Mouse (Mus musculus) lung, adult 2 months (tissue): ENCODE measurements at regions not wholly inside any gene's neighbourhood (a gene's known extent, or its start where the extent isn't known, plus 50 kb on each side); places are given as distances from the start of the nearest gene placed in this dataset.

Source experiments
- DNase-seq: peaks from one replicate; pipeline ENCODE4 v3.0.0; 2022
- H3K4me1 ChIP-seq: fragments of 200-500 bp; 2 replicates; pipeline ENCODE4 v1.6.1; 2011; ENCODE audit warnings: low read length; ENCODE audit not compliant: control insufficient read depth, insufficient read depth
- H3K4me3 ChIP-seq: fragments of 200-500 bp; replicated peaks from 2 replicates; pipeline ENCODE3; 2011; ENCODE audit warnings: low read depth, mild to moderate bottlenecking, control low read depth, low read length; ENCODE audit errors: extremely low read depth
- CTCF ChIP-seq: fragments of 200-500 bp; IDR thresholded peaks from 2 replicates; pipeline ENCODE4 v1.5.1; 2011; ENCODE audit warnings: mild to moderate bottlenecking, low read length, control low read depth; ENCODE audit not compliant: insufficient read depth
- POLR2A ChIP-seq: fragments of 200-500 bp; IDR thresholded peaks from 2 replicates; pipeline ENCODE4 v1.6.1; 2011; ENCODE audit warnings: low read depth, mild to moderate bottlenecking, control low read depth, low read length, borderline replicate concordance; ENCODE audit errors: extremely low read depth
- WGBS: fragments of 180-500 bp; shearing (Covaris S2); methylation state at CpG from one replicate; pipeline ENCODE4 v1.1.7; 2018; 5-methylcytosine and 5-hydroxymethylcytosine counted together

- H3K4me3 ChIP-seq = no peak overlapping the region
- no peaks in the 10 kb centered on the region for H3K4me1 ChIP-seq
- TF ChIP-seq CTCF = no peak
- TF ChIP-seq POLR2A = no peak
- no peak for DNase-seq
- 65% methylated on average over 7 of the region's 7 CpGs for WGBS
These were observed 387.6 kb upstream of the Dph6 start for GRCm38 (mm10) chr2:115042299-115042785.

GRCm38 (mm10) chr2:115056327-115057070 lies 401.7 kb upstream of the Dph6 start:
- no peak overlapping the region for H3K4me3 ChIP-seq
- TF ChIP-seq POLR2A (no peak), CTCF (no peak)
- no peaks in the 10 kb centered on the region for H3K4me1 ChIP-seq
- no peak for DNase-seq
- WGBS = 70% methylated on average over 4 of the region's 4 CpGs

GRCm38 (mm10) chr2:115057200-115057599 lies 402.4 kb upstream of the Dph6 start:
- DNase-seq = no peak
- 60% methylated on average over 2 of the region's 2 CpGs for WGBS
- TF ChIP-seq CTCF = no peak
- no peak for TF ChIP-seq POLR2A
- no peaks in the 10 kb centered on the region for H3K4me1 ChIP-seq
- no peak overlapping the region for H3K4me3 ChIP-seq

GRCm38 (mm10) chr2:115067489-115068163 lies 412.9 kb upstream of the Dph6 start:
- no peak for DNase-seq
- no peak overlapping the region for H3K4me3 ChIP-seq
- no peaks in the 10 kb centered on the region for H3K4me1 ChIP-seq
- TF ChIP-seq CTCF = no peak
- no peak for TF ChIP-seq POLR2A
- 42% methylated on average over 8 of the region's 8 CpGs for WGBS

- no peak for DNase-seq
- no peaks in the 10 kb centered on the region for H3K4me1 ChIP-seq
- no peak overlapping the region for H3K4me3 ChIP-seq
- WGBS = 55% methylated on average over 4 of the region's 4 CpGs
- TF ChIP-seq CTCF = no peak
- no peak for TF ChIP-seq POLR2A
These were observed 414.9 kb upstream of the Dph6 start for GRCm38 (mm10) chr2:115069704-115070103.

- DNase-seq = no peak
- TF ChIP-seq CTCF = no peak
- no peak for TF ChIP-seq POLR2A
- no peak overlapping the region for H3K4me3 ChIP-seq
- H3K4me1 ChIP-seq = no peaks in the 10 kb centered on the region
- WGBS = 68% methylated on average over 6 of the region's 6 CpGs
These were observed 415.4 kb upstream of the Dph6 start for GRCm38 (mm10) chr2:115070123-115070522.

GRCm38 (mm10) chr2:115070666-115071065 lies 415.9 kb upstream of the Dph6 start:
- no peak overlapping the region for H3K4me3 ChIP-seq
- WGBS = 73% methylated on average over 3 of the region's 3 CpGs
- TF ChIP-seq POLR2A (no peak), CTCF (no peak)
- DNase-seq = no peak
- no peaks in the 10 kb centered on the region for H3K4me1 ChIP-seq

- no peak for TF ChIP-seq POLR2A
- TF ChIP-seq CTCF = no peak
- no peak overlapping the region for H3K4me3 ChIP-seq
- no peak for DNase-seq
- no peaks in the 10 kb centered on the region for H3K4me1 ChIP-seq
- WGBS = 47% methylated on average over 11 of the region's 11 CpGs
These were observed 427.0 kb upstream of the Dph6 start for GRCm38 (mm10) chr2:115081563-115082291.

- Histone ChIP-seq H3K4me3 (no peak overlapping the region), H3K4me1 (no peaks in the 10 kb centered on the region)
- 50% methylated on average over 6 of the region's 6 CpGs for WGBS
- no peak for DNase-seq
- TF ChIP-seq POLR2A = no peak
- no peak for TF ChIP-seq CTCF
These were observed 427.6 kb upstream of the Dph6 start for GRCm38 (mm10) chr2:115082292-115082809.
